Mouse (Mus musculus): ENCODE results near the gene Dnajc6.

DNA sequence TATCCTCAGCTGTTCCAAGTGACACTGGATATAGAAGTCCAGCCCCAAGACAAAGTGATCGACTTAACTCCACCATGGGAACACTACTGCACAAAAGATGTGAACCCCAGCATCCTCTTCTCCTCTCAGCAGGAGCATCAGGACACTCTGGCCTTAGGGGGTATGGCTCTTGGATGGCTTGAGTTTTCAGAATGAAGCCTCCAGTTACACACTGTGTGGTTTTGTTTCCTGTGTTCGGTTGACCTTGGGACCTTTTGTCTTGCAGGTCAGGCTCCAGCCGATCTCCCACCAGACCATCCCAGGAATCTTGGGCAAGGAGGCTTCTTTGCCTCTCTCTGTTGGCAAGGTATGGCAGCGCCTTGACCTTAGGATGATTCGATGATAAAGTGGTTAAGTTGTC lies 120.1 kb downstream of the Dnajc6 start:
- TF ChIP-seq CTCF (IDR thresholded peaks at IDR 0.05; ENCODE audit: low read depth) (no peak), EP300 (optimal IDR thresholded peaks at IDR 0.05) (no peak)

All from stomach, postnatal 0 days (tissue).